Mouse (Mus musculus): ENCODE results near the gene Leo1. TPM values are rescaled to one million over a fixed set of nuclear protein-coding genes. Genes with fewer than 3 reads are reported as not detected.

Leo1 gene
- 49.9 and 59.7 TPM in 2 replicates for total RNA-seq (2012; rRNA removed)
- 43.1 and 46.7 TPM in 2 replicates for total RNA-seq (2014; rRNA removed)
- polyA plus RNA-seq (2012; ENCODE audit: insufficient read length, low read depth): 60.7 and 73.4 TPM in 2 replicates

DNA sequence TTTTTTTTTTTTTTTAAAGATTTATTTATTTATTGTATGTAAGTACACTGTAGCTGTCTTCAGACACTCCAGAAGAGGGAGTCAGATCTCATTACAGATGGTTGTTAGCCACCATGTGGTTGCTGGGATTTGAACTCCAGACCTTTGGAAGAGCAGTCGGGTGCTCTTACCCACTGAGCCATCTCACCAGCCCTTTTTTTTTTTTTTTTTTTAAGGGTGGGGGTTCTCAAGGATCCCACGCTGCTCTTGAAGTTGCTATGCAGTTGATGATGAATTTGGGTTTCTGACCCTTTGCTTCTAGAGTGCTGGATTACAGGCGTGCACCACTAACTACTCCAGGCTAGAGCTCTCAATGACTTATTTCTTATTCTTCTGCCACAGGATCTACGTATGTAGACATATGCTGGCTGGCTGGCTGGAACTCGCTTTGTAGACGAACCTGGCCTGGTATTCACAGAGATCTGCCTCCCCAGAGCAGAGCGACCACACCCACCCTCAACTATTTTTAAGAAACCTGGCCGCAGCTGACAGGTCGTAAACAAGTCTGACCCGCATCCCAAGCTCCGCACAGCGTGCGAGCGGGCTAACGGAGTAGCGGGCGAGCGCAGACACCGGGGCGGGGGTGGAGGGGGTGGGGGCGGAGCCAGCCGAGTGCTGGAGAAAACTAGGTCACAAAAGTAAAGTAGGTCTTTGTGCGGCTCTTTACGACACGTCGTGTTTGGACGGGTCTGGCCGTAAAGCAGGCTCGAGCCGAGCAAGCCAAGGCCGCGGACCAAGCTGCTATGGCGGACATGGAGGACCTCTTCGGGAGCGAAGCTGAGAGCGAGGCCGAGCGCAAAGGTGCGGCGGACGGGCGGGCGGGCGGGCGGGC, at the start of gene Leo1:
Leo1 (plus strand) TSS at position 729 of the 871 bp plus-strand sequence.
- peak within 1 kb of the TSS; percentile 73 for H3K9ac ChIP-seq (ENCODE audit: insufficient read depth, low read depth)
- peak; percentile 90 for DNase-seq (ENCODE audit: extremely low read depth)
- dilution Hi-C loops (cut with MboI; ENCODE audit: extremely low pct_ligation_motif_present, extremely low pct_unique_long_range_greater_than_20kb, low sequenced_read_pairs): no loop called here
- peak within 1 kb of the TSS; percentile 99 for H3K4me2 ChIP-seq (ENCODE audit: insufficient read depth, low read depth, poor library complexity, severe bottlenecking)
- peaks cover 4 to 37% of the 10 kb centered on the region in 2 experiments for H3K4me1 ChIP-seq (ENCODE audit: control insufficient read depth in 1 of 2, insufficient read depth in 2 of 2)
- H3K27ac ChIP-seq (ENCODE audit: insufficient read depth, low read depth): peak within 1 kb of the TSS; percentile 70
- H3K36me3 ChIP-seq (replicated peaks in 1 of 2; ENCODE audit: control insufficient read depth in 1 of 2, insufficient read depth in 1 of 2, low read length in 1 of 2): peaks cover 14 to 21% of the 10 kb centered on the region in 2 experiments
- TF ChIP-seq SMC3 (IDR thresholded peaks at IDR 0.05; ENCODE audit: low read depth, low read length) (no peak), ELF1 (IDR thresholded peaks at IDR 0.05; ENCODE audit: low read depth, low read length) (no peak), MXI1 (IDR thresholded peaks at IDR 0.05; ENCODE audit: low read depth, low read length) (peak; percentile 41; the same call in 1 of the 2 replicates), POLR2AphosphoS2 (IDR thresholded peaks at IDR 0.05; ENCODE audit: low read depth, low read length) (no peak), SIN3A (IDR thresholded peaks at IDR 0.05; ENCODE audit: low read length) (peak; percentile 61), UBTF (IDR thresholded peaks at IDR 0.05; ENCODE audit: low read depth, low read length) (no peak), POLR2A (IDR thresholded peaks at IDR 0.05; ENCODE audit: low read depth, low read length) (peak; percentile 73), KAT2A (IDR thresholded peaks at IDR 0.05; ENCODE audit: insufficient replicate concordance, low read length) (peak; percentile 81; the same call in 1 of the 2 replicates), MAZ (IDR thresholded peaks at IDR 0.05; ENCODE audit: low read depth, low read length) (peak; percentile 81), MYC (IDR thresholded peaks at IDR 0.05; ENCODE audit: low read depth, low read length) (peak; percentile 19; the same call in 1 of the 2 replicates), NELFE (IDR thresholded peaks at IDR 0.05; ENCODE audit: low read depth, low read length) (peak; percentile 61), TCF12 (IDR thresholded peaks at IDR 0.05; ENCODE audit: low read depth, low read length) (peak; percentile 62), ZNF384 (IDR thresholded peaks at IDR 0.05; ENCODE audit: low read depth, low read length) (peak; percentile 90), HCFC1 (IDR thresholded peaks at IDR 0.05; ENCODE audit: low read depth, low read length) (peak; percentile 81), MAX (IDR thresholded peaks at IDR 0.05; ENCODE audit: low read length) (peak; percentile 14; the same call in 1 of the 2 replicates)
- no peaks in the 10 kb centered on the region for H3K27me3 ChIP-seq (replicated peaks)
- in situ Hi-C loops (cut with MboI; ENCODE audit: low pct_ligation_motif_present, low pct_unique_long_range_greater_than_20kb, low sequenced_read_pairs): no loop called here
- no peaks in the 10 kb centered on the region for H3K9me3 ChIP-seq (replicated peaks; ENCODE audit: low read length)
- H3K4me3 ChIP-seq (replicated peaks in 1 of 3; ENCODE audit: low read depth in 2 of 3, low read length in 2 of 3, poor library complexity in 1 of 3): peak within 1 kb of the TSS; percentile 84 to 99 (median 99)
- peaks cover 34% of the 10 kb centered on the region for H3K79me2 ChIP-seq (replicated peaks; ENCODE audit: control insufficient read depth, extremely low read depth, insufficient read depth, poor library complexity, severe bottlenecking)

DNA sequence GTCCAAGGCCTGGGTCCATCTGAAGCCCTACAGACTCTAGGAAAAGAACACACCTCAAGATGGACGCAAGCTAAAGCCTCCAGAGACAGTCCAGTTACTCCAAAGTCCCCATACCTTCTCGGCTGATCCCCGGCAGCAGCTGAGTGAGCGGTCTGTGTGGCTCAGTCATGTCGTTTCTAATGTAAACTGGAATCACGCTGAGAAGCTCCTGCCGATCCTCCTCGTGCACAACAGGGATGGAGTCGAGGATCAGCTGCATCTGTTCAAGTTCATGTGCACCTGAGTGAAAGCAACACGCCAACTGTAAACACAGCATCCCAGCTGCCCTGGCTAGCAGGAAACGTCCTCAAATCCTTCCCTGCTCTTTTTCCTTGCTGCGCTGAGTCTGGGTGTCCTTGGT, 48.1 kb upstream of the Leo1 start:
- Histone ChIP-seq H3K27me3 (replicated peaks) (no peaks in the 10 kb centered on the region), H3K9me3 (replicated peaks; ENCODE audit: low read length) (no peaks in the 10 kb centered on the region), H3K36me3 (replicated peaks in 1 of 2; ENCODE audit: control insufficient read depth in 1 of 2, insufficient read depth in 1 of 2, low read length in 1 of 2) (peaks cover 68 to 94% of the 10 kb centered on the region in 2 experiments), H3K4me2 (ENCODE audit: insufficient read depth, low read depth, poor library complexity, severe bottlenecking) (no peak overlapping the region), H3K4me1 (ENCODE audit: control insufficient read depth in 1 of 2, insufficient read depth in 2 of 2) (no peaks in the 10 kb centered on the region), H3K4me3 (replicated peaks in 1 of 3; ENCODE audit: low read depth in 2 of 3, low read length in 2 of 3, poor library complexity in 1 of 3) (no peak overlapping the region), H3K27ac (ENCODE audit: insufficient read depth, low read depth) (no peak overlapping the region), H3K9ac (ENCODE audit: insufficient read depth, low read depth) (no peak overlapping the region), H3K79me2 (replicated peaks; ENCODE audit: control insufficient read depth, extremely low read depth, insufficient read depth, poor library complexity, severe bottlenecking) (peaks cover 24% of the 10 kb centered on the region)
- dilution Hi-C loops (cut with MboI; ENCODE audit: extremely low pct_ligation_motif_present, extremely low pct_unique_long_range_greater_than_20kb, low sequenced_read_pairs): no loop called here
- no peak for DNase-seq (ENCODE audit: extremely low read depth)
- TF ChIP-seq ZNF384 (IDR thresholded peaks at IDR 0.05; ENCODE audit: low read depth, low read length) (no peak), SMC3 (IDR thresholded peaks at IDR 0.05; ENCODE audit: low read depth, low read length) (no peak), GABPA (IDR thresholded peaks at IDR 0.05; ENCODE audit: insufficient replicate concordance, low read depth, low read length) (no peak), MAZ (IDR thresholded peaks at IDR 0.05; ENCODE audit: low read depth, low read length) (no peak), USF2 (conservative IDR thresholded peaks at IDR 0.05; ENCODE audit: low read depth, low read length) (no peak), ETS1 (conservative IDR thresholded peaks at IDR 0.05; ENCODE audit: low read depth, low read length) (no peak), EP300 (IDR thresholded peaks at IDR 0.05; ENCODE audit: low read length) (no peak), UBTF (IDR thresholded peaks at IDR 0.05; ENCODE audit: low read depth, low read length) (no peak), HCFC1 (IDR thresholded peaks at IDR 0.05; ENCODE audit: low read depth, low read length) (no peak), JUND (conservative IDR thresholded peaks at IDR 0.05; ENCODE audit: low read depth, low read length) (no peak), NELFE (IDR thresholded peaks at IDR 0.05; ENCODE audit: low read depth, low read length) (no peak), MYC (IDR thresholded peaks at IDR 0.05; ENCODE audit: low read depth, low read length) (no peak), E2F4 (IDR thresholded peaks at IDR 0.05; ENCODE audit: insufficient replicate concordance, low read depth, low read length) (no peak), CHD2 (IDR thresholded peaks at IDR 0.05; ENCODE audit: low read length) (no peak), ZC3H11A (IDR thresholded peaks at IDR 0.05; ENCODE audit: low read depth, low read length) (no peak)
- in situ Hi-C loops (cut with MboI; ENCODE audit: low pct_ligation_motif_present, low pct_unique_long_range_greater_than_20kb, low sequenced_read_pairs): no loop called here
